Mouse (Mus musculus): Measurements from ENCODE around the gene Kcnma1.

The Kcnma1 gene

GRCm38 (mm10) chr14:23957270-23957669, 57.0 kb downstream of the Kcnma1 start:
- DNase-seq: no peak

- DNase-seq: no peak
Observed at GRCm38 (mm10) chr14:23943876-23944275, 70.4 kb downstream of the Kcnma1 start.

GRCm38 (mm10) chr14:23943152-23943551, 71.1 kb downstream of the Kcnma1 start:
- DNase-seq: no peak

- peak; percentile 94 for DNase-seq
Observed at GRCm38 (mm10) chr14:23942103-23942502, 72.2 kb downstream of the Kcnma1 start.

- DNase-seq: no peak
Observed at GRCm38 (mm10) chr14:23935016-23935415, 79.3 kb downstream of the Kcnma1 start.

- DNase-seq: no peak
Observed at GRCm38 (mm10) chr14:23931671-23932071, 82.6 kb downstream of the Kcnma1 start.

- DNase-seq: no peak
Observed at GRCm38 (mm10) chr14:23929168-23929567, 85.1 kb downstream of the Kcnma1 start.

- no peak for DNase-seq
Observed at GRCm38 (mm10) chr14:23923356-23923755, 90.9 kb downstream of the Kcnma1 start.

- no peak for DNase-seq
Observed at GRCm38 (mm10) chr14:23922755-23923154, 91.5 kb downstream of the Kcnma1 start.

- no peak for DNase-seq
Observed at GRCm38 (mm10) chr14:23911108-23911629, 103.1 kb downstream of the Kcnma1 start.

GRCm38 (mm10) chr14:23908564-23908963, 105.7 kb downstream of the Kcnma1 start:
- DNase-seq: no peak

GRCm38 (mm10) chr14:23902636-23903279, 111.5 kb downstream of the Kcnma1 start:
- DNase-seq: no peak

GRCm38 (mm10) chr14:23899462-23899861, 114.8 kb downstream of the Kcnma1 start:
- DNase-seq: no peak

GRCm38 (mm10) chr14:23897815-23898214, 116.5 kb downstream of the Kcnma1 start:
- no peak for DNase-seq

GRCm38 (mm10) chr14:23896036-23896435, 118.3 kb downstream of the Kcnma1 start:
- DNase-seq: no peak

GRCm38 (mm10) chr14:23886112-23886511, 128.2 kb downstream of the Kcnma1 start:
- DNase-seq: no peak

- peak; percentile 96 for DNase-seq
Observed at GRCm38 (mm10) chr14:23885539-23885938, 128.8 kb downstream of the Kcnma1 start.

GRCm38 (mm10) chr14:23885071-23885470, 129.2 kb downstream of the Kcnma1 start:
- DNase-seq: no peak

- peak; percentile 91 for DNase-seq
Observed at GRCm38 (mm10) chr14:23882001-23882400, 132.3 kb downstream of the Kcnma1 start.

GRCm38 (mm10) chr14:23879331-23879730, 135.0 kb downstream of the Kcnma1 start:
- DNase-seq: no peak

GRCm38 (mm10) chr14:23877561-23877960, 136.7 kb downstream of the Kcnma1 start:
- DNase-seq: no peak

GRCm38 (mm10) chr14:23874545-23874944, 139.7 kb downstream of the Kcnma1 start:
- no peak for DNase-seq

- DNase-seq: no peak
Observed at GRCm38 (mm10) chr14:23857034-23857433, 157.3 kb downstream of the Kcnma1 start.

- peak; percentile 87 for DNase-seq
Observed at GRCm38 (mm10) chr14:23854946-23855345, 159.3 kb downstream of the Kcnma1 start.

Measured in heart, adult 11 months (tissue).